Mouse (Mus musculus) embryo, embryonic 11 days (tissue): ENCODE results near the gene Ep400.
A peak's percentile ranks its signal among the peaks of the same experiment; 100 is the strongest.

Experiments
- DNase-seq: peaks from one replicate; pipeline ENCODE4 v3.0.0-alpha.2; 2015

Ep400 gene

GRCm38 (mm10) chr5:110659682-110660081 is 110.8 kb downstream of the Ep400 start:
- DNase-seq: no peak

GRCm38 (mm10) chr5:110653686-110654085 is 116.8 kb downstream of the Ep400 start:
- no peak for DNase-seq

- DNase-seq: peak; percentile 98
Observed at GRCm38 (mm10) chr5:110652719-110653648, 117.5 kb downstream of the Ep400 start, which contains the start of the genes Noc4l and Ddx51. TSS of gene Noc4l (minus strand) at chr5:110653417. TSS of gene Ddx51 (plus strand) at chr5:110653451.

- no peak for DNase-seq
Observed at GRCm38 (mm10) chr5:110646377-110646776, 124.1 kb downstream of the Ep400 start.

- peak; percentile 69 for DNase-seq
Observed at GRCm38 (mm10) chr5:110639459-110639858, 131.1 kb downstream of the Ep400 start.

GRCm38 (mm10) chr5:110638306-110639074 is 132.0 kb downstream of the Ep400 start:
- no peak for DNase-seq

- peak; percentile 46 for DNase-seq
Observed at GRCm38 (mm10) chr5:110635951-110636707, 134.4 kb downstream of the Ep400 start.

GRCm38 (mm10) chr5:110629525-110630120 is 140.9 kb downstream of the Ep400 start:
- no peak for DNase-seq

GRCm38 (mm10) chr5:110628156-110628555 is 142.4 kb downstream of the Ep400 start:
- peak; percentile 11 for DNase-seq

- no peak for DNase-seq
Observed at GRCm38 (mm10) chr5:110627351-110627750, 143.2 kb downstream of the Ep400 start.

GRCm38 (mm10) chr5:110624319-110624718 is 146.2 kb downstream of the Ep400 start:
- no peak for DNase-seq

GRCm38 (mm10) chr5:110619226-110619625 is 151.3 kb downstream of the Ep400 start:
- DNase-seq: no peak
